In the genomic region with DNA sequence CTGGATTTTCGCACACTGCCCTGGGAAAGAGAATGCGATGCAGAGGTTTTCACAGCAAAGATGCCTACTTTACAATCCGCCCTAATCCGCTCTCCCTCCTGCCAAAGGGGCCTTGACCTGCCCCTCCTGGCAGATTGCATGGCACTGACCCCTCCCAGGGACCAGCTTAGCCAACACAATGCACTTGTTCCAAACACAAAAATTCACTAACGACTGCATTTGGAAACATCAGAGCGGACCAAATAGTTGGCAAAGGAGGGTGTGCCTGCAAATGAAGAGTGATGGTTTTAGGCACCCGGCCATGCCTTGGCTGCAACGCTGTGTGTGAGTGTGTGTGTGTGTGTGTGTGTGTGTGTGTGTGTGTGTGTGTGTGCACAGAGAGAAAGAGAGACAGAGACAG, we compare ENCODE assay signal across 17 mouse cellular contexts. TPM values are rescaled to one million over a fixed set of nuclear protein-coding genes. Genes with fewer than 3 reads are reported as not detected.
DNase-seq lines count a peak whose midpoint lies in the region; ATAC-seq and TF ChIP-seq lines count a peak whose summit lies in the region.
"Had no signal": no experiment of that assay in that cellular context is flagged by ENCODE, and none has a peak within 500 bp of the region (broad histone marks: within the 10 kb centered on the region; RNA-seq: fewer than 3 reads in every experiment).

No protein-coding gene starts in this region.

- intact Hi-C loops in left cerebral cortex, adult 2 months (cut with DNase I): no loop called here

- peak; percentile 49 for ATAC-seq in hindbrain, embryonic 13.5 days (ENCODE audit: low FRiP score)
- ATAC-seq in hindbrain, embryonic 11.5 days (ENCODE audit: low FRiP score): no peak
- ATAC-seq in megakaryocyte, adult 5-6 weeks (ENCODE audit: poor library complexity, severe bottlenecking): no peak
- ATAC-seq: activated CD4-positive, CD25-positive, alpha-beta regulatory T cell, adult 4 months; intestine, embryonic 15.5 days had no signal

- 38% methylated on average over 8 of the region's 8 CpGs for WGBS in hindbrain, embryonic 13.5 days
- WGBS in hindbrain, embryonic 11.5 days: 66% methylated on average over 8 of the region's 8 CpGs
- 45% methylated on average over 8 of the region's 8 CpGs for WGBS in midbrain, embryonic 10.5 days

- no peak for DNase-seq in hindbrain, embryonic 11.5 days (ENCODE audit: low spot score)
- DNase-seq in NIH3T3 (ENCODE audit: low read depth): peak; percentile 39
- peak; percentile 34 for DNase-seq in fat pad, adult 2 months (ENCODE audit: extremely low read depth, low read depth, low spot score)
- no peak for DNase-seq in midbrain, embryonic 10.5 days (ENCODE audit: low spot score)
- DNase-seq in spleen, adult 12 weeks (ENCODE audit: low spot score): no peak
- DNase-seq in left cerebral cortex, adult 2 months (ENCODE audit: extremely low spot score in 1 of 2, low spot score in 2 of 2): no peak
- DNase-seq: layer of hippocampus, adult 9-11 months; right cerebral cortex, postnatal 14 days; thymus, adult 2 months had no signal

- no peak overlapping the region for H3K9ac ChIP-seq in hindbrain, embryonic 13.5 days
- no peak overlapping the region for H3K9ac ChIP-seq in hindbrain, embryonic 11.5 days (ENCODE audit: low read depth, low read length)
- H3K9ac ChIP-seq: intestine, embryonic 15.5 days; limb, embryonic 15.5 days had no signal

- no peak for TF ChIP-seq CTCF in left cerebral cortex, adult 2 months (IDR thresholded peaks at IDR 0.05)

- H3K27me3 ChIP-seq in hindbrain, embryonic 13.5 days: peaks cover 15% of the 10 kb centered on the region
- H3K27me3 ChIP-seq in hindbrain, embryonic 11.5 days (ENCODE audit: control insufficient read depth, insufficient read depth, low read length): no peaks in the 10 kb centered on the region
- peaks cover 79% of the 10 kb centered on the region for H3K27me3 ChIP-seq in midbrain, embryonic 10.5 days (ENCODE audit: low read depth, poor library complexity, severe bottlenecking)
- H3K27me3 ChIP-seq: intestine, embryonic 15.5 days had no signal

- no peak overlapping the region for H3K4me2 ChIP-seq in hindbrain, embryonic 13.5 days
- no peak overlapping the region for H3K4me2 ChIP-seq in hindbrain, embryonic 11.5 days (replicated peaks; ENCODE audit: low read depth, low read length)
- H3K4me2 ChIP-seq: intestine, embryonic 15.5 days; limb, embryonic 15.5 days had no signal

- H3K9me3 ChIP-seq in hindbrain, embryonic 13.5 days: no peaks in the 10 kb centered on the region
- H3K9me3 ChIP-seq in hindbrain, embryonic 11.5 days (ENCODE audit: control insufficient read depth, low read length): no peaks in the 10 kb centered on the region
- H3K9me3 ChIP-seq in midbrain, embryonic 10.5 days (replicated peaks): no peaks in the 10 kb centered on the region
- H3K9me3 ChIP-seq: heart, embryonic 10.5 days; intestine, embryonic 15.5 days; limb, embryonic 15.5 days had no signal

- peaks cover 45% of the 10 kb centered on the region for H3K4me1 ChIP-seq in hindbrain, embryonic 13.5 days (replicated peaks)
- no peaks in the 10 kb centered on the region for H3K4me1 ChIP-seq in hindbrain, embryonic 11.5 days (replicated peaks; ENCODE audit: control insufficient read depth, insufficient read depth, low read length)
- H3K4me1 ChIP-seq in midbrain, embryonic 10.5 days: peaks cover 47% of the 10 kb centered on the region
- H3K4me1 ChIP-seq: intestine, embryonic 15.5 days had no signal

- H3K36me3 ChIP-seq in hindbrain, embryonic 13.5 days: no peaks in the 10 kb centered on the region
- no peaks in the 10 kb centered on the region for H3K36me3 ChIP-seq in hindbrain, embryonic 11.5 days (ENCODE audit: control insufficient read depth, insufficient read depth, low read length)
- no peaks in the 10 kb centered on the region for H3K36me3 ChIP-seq in midbrain, embryonic 10.5 days
- H3K36me3 ChIP-seq: heart, embryonic 10.5 days; intestine, embryonic 15.5 days; limb, embryonic 15.5 days had no signal

- no peak overlapping the region for H3K4me3 ChIP-seq in hindbrain, embryonic 13.5 days
- H3K4me3 ChIP-seq in hindbrain, embryonic 11.5 days (ENCODE audit: low read depth, low read length): no peak overlapping the region
- H3K4me3 ChIP-seq in midbrain, embryonic 10.5 days: no peak overlapping the region
- H3K4me3 ChIP-seq in left cerebral cortex, adult 2 months: no peak overlapping the region
- H3K4me3 ChIP-seq: heart, embryonic 10.5 days; intestine, embryonic 15.5 days; limb, embryonic 15.5 days had no signal

- H3K27ac ChIP-seq in hindbrain, embryonic 13.5 days: no peak overlapping the region
- H3K27ac ChIP-seq in hindbrain, embryonic 11.5 days (ENCODE audit: low read depth, low read length): no peak overlapping the region
- H3K27ac ChIP-seq in midbrain, embryonic 10.5 days (replicated peaks): peak overlapping the region; percentile 28; the same call in 1 of the 2 replicates
- no peak overlapping the region for H3K27ac ChIP-seq in left cerebral cortex, adult 2 months
- H3K27ac ChIP-seq: heart, embryonic 10.5 days; intestine, embryonic 15.5 days; limb, embryonic 15.5 days had no signal

RNA-seq across cellular contexts. Expression of a gene that starts 32.6 kb away (rescaled TPM):
- polyA plus RNA-seq in hindbrain, embryonic 13.5 days (2015; fragmentation: Nextera tagmentation; extraction: Ambion mirVana): not detected in 2 replicates
- not detected in 2 replicates for polyA plus RNA-seq in hindbrain, embryonic 11.5 days (2014; fragmentation: Nextera tagmentation; extraction: Ambion mirVana)
- polyA plus RNA-seq in midbrain, embryonic 10.5 days (2016; fragmentation: Nextera tagmentation; extraction: Ambion mirVana): not detected in 2 replicates
- total RNA-seq in left cerebral cortex, adult 2 months (2021): 1 to 10 TPM; 5.7 to 6.3 TPM
- total RNA-seq in megakaryocyte, adult 5-6 weeks (2015): not detected in 2 replicates
- not detected in 2 replicates for total RNA-seq in megakaryocyte, adult 5-6 weeks (2017)
- total RNA-seq: common myeloid progenitor, adult 5-6 weeks; megakaryocyte-erythroid progenitor cell, adult 5-6 weeks had no signal
- polyA plus RNA-seq: heart, embryonic 10.5 days; intestine, embryonic 15.5 days; limb, embryonic 15.5 days had no signal

Comparison
In these comparisons a context has a peak if more than half of its experiments do, and no peak if none do; other contexts are left out.
1. DNase-seq: peak in NIH3T3 (single experiment) and fat pad, adult 2 months (single experiment); none in hindbrain, embryonic 11.5 days (single experiment), midbrain, embryonic 10.5 days (single experiment), spleen, adult 12 weeks (single experiment) and left cerebral cortex, adult 2 months (0 of 2).